Mouse (Mus musculus): Measurements from ENCODE around the gene Antxr1. TPM values are rescaled to one million over a fixed set of nuclear protein-coding genes. Genes with fewer than 3 reads are reported as not detected.

Gene Antxr1
- polyA plus RNA-seq, 1 experiment from 2014 or later = 0.54 TPM

DNA sequence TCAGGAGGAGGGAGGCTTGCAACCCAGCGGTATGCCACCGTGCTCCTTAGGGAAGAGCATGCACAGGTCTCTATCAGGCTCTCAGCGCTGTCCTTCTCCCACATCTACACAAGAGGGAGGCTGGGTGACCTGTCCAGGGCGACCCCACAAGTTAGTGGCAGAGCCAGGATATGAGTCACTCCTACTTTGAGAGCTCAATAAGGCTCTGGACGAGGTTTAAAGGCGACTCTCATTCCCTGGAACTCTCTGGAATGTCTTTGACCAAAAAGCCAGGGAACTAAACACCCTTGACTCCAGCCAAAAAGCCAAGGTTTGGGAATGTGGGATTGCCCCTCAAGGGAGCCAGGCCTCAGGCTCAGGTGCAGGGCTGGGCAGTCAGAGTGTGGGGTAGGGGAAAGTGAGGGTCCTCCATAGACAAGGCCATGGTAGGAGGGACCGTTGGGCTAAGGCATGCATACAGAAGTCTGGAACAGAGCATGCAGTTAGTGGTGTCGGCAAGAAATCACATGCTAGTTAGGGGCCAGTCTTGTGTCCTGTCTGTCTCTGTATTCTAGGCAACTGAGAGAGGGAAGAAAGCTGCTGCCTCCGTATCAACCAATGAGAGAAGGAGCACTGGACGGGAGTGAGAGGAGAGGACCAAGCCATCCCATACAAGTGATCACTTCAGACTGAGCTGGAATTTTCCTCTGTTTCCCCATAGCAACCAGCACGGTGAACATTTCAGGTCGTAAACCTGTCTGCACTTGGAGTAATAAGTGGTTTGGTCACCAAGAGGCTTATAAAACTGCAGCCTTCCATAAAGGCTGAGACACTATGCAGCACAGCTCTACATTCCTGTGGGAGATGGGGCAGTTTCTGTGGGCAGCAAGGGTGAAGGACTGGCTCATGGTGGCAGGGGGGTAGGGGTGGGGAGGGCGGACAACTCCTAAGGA lies 116.3 kb downstream of the Antxr1 start:
- H3K4me3 ChIP-seq (ENCODE audit: low read depth, low read length) = no peak overlapping the region
- 60% methylated on average over 13 of the region's 13 CpGs for WGBS (ENCODE audit: insufficient replicate concordance)
- no peak overlapping the region for H3K27ac ChIP-seq (ENCODE audit: low read length)
- no peaks in the 10 kb centered on the region for H3K27me3 ChIP-seq (ENCODE audit: control insufficient read depth, insufficient read depth, low read depth, low read length)
- H3K4me2 ChIP-seq (ENCODE audit: low read depth, low read length) = no peak overlapping the region
- H3K36me3 ChIP-seq (ENCODE audit: control insufficient read depth, insufficient read depth) = no peaks in the 10 kb centered on the region
- H3K9me3 ChIP-seq (replicated peaks; ENCODE audit: control insufficient read depth, low read length) = no peaks in the 10 kb centered on the region
- no peaks in the 10 kb centered on the region for H3K4me1 ChIP-seq (ENCODE audit: control insufficient read depth, low read depth, low read length)
- no peak overlapping the region for H3K9ac ChIP-seq (ENCODE audit: low read depth, low read length)
- no peak for ATAC-seq (ENCODE audit: low read depth)

DNA sequence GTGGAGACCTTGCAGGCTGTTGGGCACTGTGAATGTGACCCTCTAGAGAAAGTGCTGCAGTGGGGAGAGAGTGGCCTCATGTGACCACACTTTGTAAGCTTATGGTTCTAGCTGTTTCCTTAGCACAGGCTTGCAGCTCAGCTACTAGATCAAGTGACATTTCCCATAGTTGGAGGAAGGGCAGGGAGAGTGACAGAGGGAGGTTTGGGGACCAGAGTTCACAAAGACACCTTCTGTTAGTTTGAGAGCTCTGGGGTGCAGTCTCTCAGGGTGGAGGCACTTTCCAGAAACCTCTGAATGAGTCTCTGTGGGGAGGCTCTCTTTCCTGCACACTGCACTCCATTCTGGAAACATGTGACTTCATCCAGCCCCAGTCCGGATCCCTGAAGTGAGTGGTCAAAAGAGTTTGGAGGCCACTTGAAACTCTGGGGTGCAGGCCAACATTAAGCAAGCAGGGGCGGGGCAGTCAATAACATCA lies 119.5 kb downstream of the Antxr1 start:
- H3K4me3 ChIP-seq (ENCODE audit: low read depth, low read length) = no peak overlapping the region
- no peaks in the 10 kb centered on the region for H3K36me3 ChIP-seq (ENCODE audit: control insufficient read depth, insufficient read depth)
- H3K27me3 ChIP-seq (ENCODE audit: control insufficient read depth, insufficient read depth, low read depth, low read length) = no peaks in the 10 kb centered on the region
- H3K27ac ChIP-seq (ENCODE audit: low read length) = no peak overlapping the region
- WGBS (ENCODE audit: insufficient replicate concordance) = 49% methylated on average over 2 of the region's 2 CpGs
- ATAC-seq (ENCODE audit: low read depth) = no peak
- no peaks in the 10 kb centered on the region for H3K4me1 ChIP-seq (ENCODE audit: control insufficient read depth, low read depth, low read length)
- H3K9ac ChIP-seq (ENCODE audit: low read depth, low read length) = no peak overlapping the region
- H3K9me3 ChIP-seq (replicated peaks; ENCODE audit: control insufficient read depth, low read length) = no peaks in the 10 kb centered on the region
- H3K4me2 ChIP-seq (ENCODE audit: low read depth, low read length) = no peak overlapping the region

DNA sequence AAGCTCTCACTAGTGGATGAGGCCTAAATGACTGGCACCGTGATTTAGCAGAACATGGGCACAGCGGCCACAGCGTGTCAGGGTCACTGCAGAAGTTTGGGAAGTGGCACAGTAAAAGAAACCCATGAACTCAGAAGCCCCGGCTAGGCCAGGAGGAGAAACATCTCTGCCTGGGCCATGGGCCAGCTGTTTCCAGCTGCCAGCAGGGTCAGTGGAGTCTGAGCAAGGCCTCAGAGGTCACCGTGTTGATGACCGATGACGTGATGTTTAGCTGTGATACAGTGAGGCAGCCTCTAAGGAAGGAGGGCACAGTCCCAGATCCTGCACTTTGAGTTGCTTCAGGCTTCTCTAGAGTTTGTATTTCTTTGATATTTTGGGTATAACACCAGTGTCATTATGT lies 122.4 kb downstream of the Antxr1 start:
- no peak overlapping the region for H3K4me3 ChIP-seq (ENCODE audit: low read depth, low read length)
- 69% methylated on average over 7 of the region's 7 CpGs for WGBS (ENCODE audit: insufficient replicate concordance)
- no peaks in the 10 kb centered on the region for H3K36me3 ChIP-seq (ENCODE audit: control insufficient read depth, insufficient read depth)
- no peak overlapping the region for H3K4me2 ChIP-seq (ENCODE audit: low read depth, low read length)
- H3K9me3 ChIP-seq (replicated peaks; ENCODE audit: control insufficient read depth, low read length) = no peaks in the 10 kb centered on the region
- H3K9ac ChIP-seq (ENCODE audit: low read depth, low read length) = no peak overlapping the region
- no peak for ATAC-seq (ENCODE audit: low read depth)
- H3K4me1 ChIP-seq (ENCODE audit: control insufficient read depth, low read depth, low read length) = no peaks in the 10 kb centered on the region
- H3K27ac ChIP-seq (ENCODE audit: low read length) = no peak overlapping the region
- no peaks in the 10 kb centered on the region for H3K27me3 ChIP-seq (ENCODE audit: control insufficient read depth, insufficient read depth, low read depth, low read length)

DNA sequence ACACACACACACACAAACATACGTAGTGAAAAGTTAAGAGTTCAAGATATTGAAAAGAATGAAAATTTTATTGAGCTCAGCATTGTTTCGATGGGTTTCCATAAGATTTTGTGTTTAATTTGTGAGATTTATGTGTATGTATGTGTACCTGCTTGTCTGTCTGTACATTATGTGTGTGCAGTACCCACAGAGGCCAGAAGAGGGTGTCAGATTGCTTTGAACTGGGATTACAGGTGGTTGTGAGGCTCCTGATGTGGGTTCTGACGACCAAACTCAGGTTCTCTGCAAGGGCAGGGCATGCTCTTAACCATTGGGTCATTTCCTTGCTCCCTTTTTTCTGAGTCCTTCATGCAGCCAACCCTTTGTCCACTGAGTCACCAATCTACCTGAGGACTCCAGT lies 124.1 kb downstream of the Antxr1 start:
- ATAC-seq (ENCODE audit: low read depth) = no peak
- H3K36me3 ChIP-seq (ENCODE audit: control insufficient read depth, insufficient read depth) = no peaks in the 10 kb centered on the region
- H3K9me3 ChIP-seq (replicated peaks; ENCODE audit: control insufficient read depth, low read length) = no peaks in the 10 kb centered on the region
- H3K4me1 ChIP-seq (ENCODE audit: control insufficient read depth, low read depth, low read length) = no peaks in the 10 kb centered on the region
- H3K27ac ChIP-seq (ENCODE audit: low read length) = no peak overlapping the region
- H3K4me2 ChIP-seq (ENCODE audit: low read depth, low read length) = no peak overlapping the region
- no peak overlapping the region for H3K9ac ChIP-seq (ENCODE audit: low read depth, low read length)
- no peaks in the 10 kb centered on the region for H3K27me3 ChIP-seq (ENCODE audit: control insufficient read depth, insufficient read depth, low read depth, low read length)
- 57% methylated on average over 3 of the region's 3 CpGs for WGBS (ENCODE audit: insufficient replicate concordance)
- H3K4me3 ChIP-seq (ENCODE audit: low read depth, low read length) = no peak overlapping the region

DNA sequence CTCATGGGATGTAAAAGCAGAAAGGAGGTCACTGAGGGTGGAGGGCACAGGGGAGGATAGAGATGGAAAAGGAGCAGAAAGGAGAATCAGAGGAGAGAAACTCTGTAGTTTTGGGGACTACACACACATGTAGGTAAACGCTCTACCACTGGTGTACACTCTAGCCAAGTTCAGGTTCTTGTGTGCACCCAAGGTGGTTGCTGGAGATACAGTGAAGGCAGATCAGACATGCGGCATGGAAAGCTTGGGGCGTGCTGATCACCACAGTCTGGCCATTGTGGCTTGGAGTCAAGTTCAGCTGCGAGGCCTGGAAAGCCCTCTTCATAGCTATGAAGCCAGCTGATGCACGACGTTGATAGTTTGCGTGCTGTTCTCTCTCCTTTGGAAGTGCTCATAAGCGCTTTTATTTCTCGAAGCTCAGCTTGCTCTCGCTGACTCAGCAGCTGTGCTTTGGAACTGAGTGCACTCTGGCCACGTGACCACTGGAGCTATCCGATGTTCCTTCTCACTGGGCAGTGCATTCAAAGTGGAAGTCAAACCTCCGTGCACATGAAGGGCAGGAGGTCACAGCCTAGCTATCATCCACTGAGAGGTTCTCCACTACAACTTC lies 128.1 kb downstream of the Antxr1 start:
- peak; percentile 58; the same call in 1 of the 2 replicates for ATAC-seq (ENCODE audit: low read depth)
- Histone ChIP-seq H3K4me3 (ENCODE audit: low read depth, low read length) (no peak overlapping the region), H3K27me3 (ENCODE audit: control insufficient read depth, insufficient read depth, low read depth, low read length) (no peaks in the 10 kb centered on the region), H3K36me3 (ENCODE audit: control insufficient read depth, insufficient read depth) (no peaks in the 10 kb centered on the region), H3K9me3 (replicated peaks; ENCODE audit: control insufficient read depth, low read length) (no peaks in the 10 kb centered on the region), H3K4me1 (ENCODE audit: control insufficient read depth, low read depth, low read length) (no peaks in the 10 kb centered on the region), H3K9ac (ENCODE audit: low read depth, low read length) (no peak overlapping the region), H3K4me2 (ENCODE audit: low read depth, low read length) (no peak overlapping the region), H3K27ac (ENCODE audit: low read length) (no peak overlapping the region)
- WGBS (ENCODE audit: insufficient replicate concordance) = 50% methylated on average over 13 of the region's 13 CpGs

DNA sequence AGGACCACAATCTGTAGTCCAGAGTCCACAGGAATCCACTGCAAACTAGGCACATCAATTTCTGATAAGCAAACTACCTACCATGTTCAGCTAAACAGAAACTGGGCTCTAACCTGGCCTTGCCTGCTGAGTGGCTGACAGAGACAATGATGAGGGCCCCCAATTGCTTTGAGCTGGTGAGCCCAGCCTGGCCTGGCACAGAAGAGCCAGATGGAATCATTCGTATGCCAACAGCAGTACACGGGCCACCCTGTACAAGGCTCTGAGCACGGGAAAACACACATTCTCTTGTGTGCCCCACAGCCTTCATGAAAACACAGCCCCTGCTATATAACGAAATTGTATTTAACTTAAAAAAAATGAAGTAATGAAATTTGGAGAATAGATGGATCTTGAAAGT lies 128.8 kb downstream of the Antxr1 start:
- no peak overlapping the region for H3K9ac ChIP-seq (ENCODE audit: low read depth, low read length)
- no peaks in the 10 kb centered on the region for H3K9me3 ChIP-seq (replicated peaks; ENCODE audit: control insufficient read depth, low read length)
- no peaks in the 10 kb centered on the region for H3K36me3 ChIP-seq (ENCODE audit: control insufficient read depth, insufficient read depth)
- no peak for ATAC-seq (ENCODE audit: low read depth)
- 59% methylated on average over 4 of the region's 4 CpGs for WGBS (ENCODE audit: insufficient replicate concordance)
- no peaks in the 10 kb centered on the region for H3K4me1 ChIP-seq (ENCODE audit: control insufficient read depth, low read depth, low read length)
- no peaks in the 10 kb centered on the region for H3K27me3 ChIP-seq (ENCODE audit: control insufficient read depth, insufficient read depth, low read depth, low read length)
- H3K27ac ChIP-seq (ENCODE audit: low read length) = no peak overlapping the region
- no peak overlapping the region for H3K4me3 ChIP-seq (ENCODE audit: low read depth, low read length)
- no peak overlapping the region for H3K4me2 ChIP-seq (ENCODE audit: low read depth, low read length)

DNA sequence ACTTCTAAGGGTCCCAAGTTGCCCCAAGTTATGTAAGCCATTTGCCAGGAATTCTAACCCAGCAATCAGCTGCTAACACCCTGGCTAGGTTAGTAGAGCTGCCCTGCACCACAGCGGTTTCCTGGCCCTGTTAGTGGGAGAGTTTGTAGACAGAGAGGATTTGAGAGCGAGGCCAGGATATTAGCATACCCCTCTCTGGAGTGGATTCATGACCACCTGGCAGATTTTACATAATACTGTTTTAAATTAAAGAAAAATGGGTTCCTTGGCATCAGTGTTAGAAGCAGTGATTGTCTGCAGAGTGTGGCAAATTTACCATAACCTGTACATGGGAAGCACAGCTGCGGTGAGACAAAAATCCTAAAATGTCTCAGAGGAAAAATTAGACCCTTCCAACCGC lies 132.2 kb downstream of the Antxr1 start:
- Histone ChIP-seq H3K27ac (ENCODE audit: low read length) (no peak overlapping the region), H3K9me3 (replicated peaks; ENCODE audit: control insufficient read depth, low read length) (no peaks in the 10 kb centered on the region), H3K4me1 (ENCODE audit: control insufficient read depth, low read depth, low read length) (no peaks in the 10 kb centered on the region), H3K27me3 (ENCODE audit: control insufficient read depth, insufficient read depth, low read depth, low read length) (no peaks in the 10 kb centered on the region), H3K9ac (ENCODE audit: low read depth, low read length) (no peak overlapping the region), H3K4me2 (ENCODE audit: low read depth, low read length) (no peak overlapping the region), H3K36me3 (ENCODE audit: control insufficient read depth, insufficient read depth) (no peaks in the 10 kb centered on the region), H3K4me3 (ENCODE audit: low read depth, low read length) (no peak overlapping the region)
- ATAC-seq (ENCODE audit: low read depth) = no peak
- 59% methylated on average over 4 of the region's 4 CpGs for WGBS (ENCODE audit: insufficient replicate concordance)

DNA sequence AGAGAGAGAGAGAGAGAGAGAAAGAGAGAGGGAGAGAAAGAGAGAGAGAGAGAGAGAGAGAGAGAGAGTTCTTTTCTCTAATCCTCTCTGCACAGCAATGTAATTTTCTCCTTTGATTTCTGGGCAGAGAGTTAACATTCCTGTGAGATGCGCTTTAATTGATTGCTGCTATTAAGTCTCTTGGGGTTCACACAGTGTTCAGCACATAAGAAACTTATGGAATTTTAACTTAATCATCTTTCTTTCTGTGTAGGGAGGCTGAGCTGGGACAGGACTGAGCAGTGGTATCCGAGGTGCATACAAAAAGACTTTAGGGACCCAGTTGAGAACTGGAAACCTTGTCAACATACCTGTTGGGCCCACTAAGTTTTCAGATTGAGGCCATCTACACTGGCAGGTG lies 132.6 kb downstream of the Antxr1 start:
- no peak overlapping the region for H3K27ac ChIP-seq (ENCODE audit: low read length)
- H3K27me3 ChIP-seq (ENCODE audit: control insufficient read depth, insufficient read depth, low read depth, low read length) = no peaks in the 10 kb centered on the region
- H3K4me3 ChIP-seq (ENCODE audit: low read depth, low read length) = no peak overlapping the region
- H3K4me2 ChIP-seq (ENCODE audit: low read depth, low read length) = no peak overlapping the region
- H3K9ac ChIP-seq (ENCODE audit: low read depth, low read length) = no peak overlapping the region
- no peak for ATAC-seq (ENCODE audit: low read depth)
- no peaks in the 10 kb centered on the region for H3K36me3 ChIP-seq (ENCODE audit: control insufficient read depth, insufficient read depth)
- H3K9me3 ChIP-seq (replicated peaks; ENCODE audit: control insufficient read depth, low read length) = no peaks in the 10 kb centered on the region
- WGBS (ENCODE audit: insufficient replicate concordance) = 76% methylated on average over 2 of the region's 2 CpGs
- H3K4me1 ChIP-seq (ENCODE audit: control insufficient read depth, low read depth, low read length) = no peaks in the 10 kb centered on the region

DNA sequence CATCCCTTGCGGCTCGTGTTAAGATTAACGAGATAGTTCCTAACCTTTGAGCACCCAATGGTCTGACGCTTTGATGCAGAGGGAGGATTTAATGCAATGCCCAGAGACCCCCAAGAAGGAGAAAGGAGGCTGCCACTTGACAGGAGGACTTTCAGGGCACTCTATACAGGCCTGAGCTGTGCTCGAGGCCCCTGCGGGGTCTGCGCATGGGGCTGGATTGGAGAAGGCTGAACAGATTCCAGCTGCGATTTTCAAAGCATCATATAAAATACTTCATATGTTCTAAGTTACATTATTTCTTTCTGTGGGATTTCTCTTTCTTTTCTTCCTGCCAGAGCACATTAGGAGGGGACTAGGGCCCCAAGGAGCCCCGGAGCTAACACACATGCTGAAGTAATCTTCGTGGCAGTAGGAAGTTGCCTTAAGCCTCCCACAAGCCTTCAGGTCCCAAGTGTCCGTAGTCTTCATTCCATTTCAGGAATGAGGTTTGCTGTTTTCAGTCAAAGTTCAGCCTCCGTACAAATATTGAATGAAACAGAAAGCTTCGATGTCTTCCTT lies 133.5 kb downstream of the Antxr1 start:
- H3K4me3 ChIP-seq (ENCODE audit: low read depth, low read length) = no peak overlapping the region
- no peak overlapping the region for H3K9ac ChIP-seq (ENCODE audit: low read depth, low read length)
- no peak for ATAC-seq (ENCODE audit: low read depth)
- H3K36me3 ChIP-seq (ENCODE audit: control insufficient read depth, insufficient read depth) = no peaks in the 10 kb centered on the region
- H3K4me2 ChIP-seq (ENCODE audit: low read depth, low read length) = no peak overlapping the region
- no peaks in the 10 kb centered on the region for H3K27me3 ChIP-seq (ENCODE audit: control insufficient read depth, insufficient read depth, low read depth, low read length)
- H3K9me3 ChIP-seq (replicated peaks; ENCODE audit: control insufficient read depth, low read length) = no peaks in the 10 kb centered on the region
- 75% methylated on average over 13 of the region's 13 CpGs for WGBS (ENCODE audit: insufficient replicate concordance)
- no peaks in the 10 kb centered on the region for H3K4me1 ChIP-seq (ENCODE audit: control insufficient read depth, low read depth, low read length)
- no peak overlapping the region for H3K27ac ChIP-seq (ENCODE audit: low read length)
